Mouse (Mus musculus) MEL (cell line): ENCODE data around the gene Galntl5. TPM values are rescaled to one million over a fixed set of nuclear protein-coding genes. Genes with fewer than 3 reads are reported as not detected.

Experiments used
- DNase-seq: peaks from one replicate; pipeline ENCODE4 v3.0.0; 2011; ENCODE audit warnings: low read depth, low spot score
- H3K27ac ChIP-seq: 2 replicates; pipeline ENCODE4 v1.5.1; 2012; ENCODE audit warnings: low read depth, mild to moderate bottlenecking, control low read depth, low read length, moderate library complexity; ENCODE audit not compliant: control insufficient read depth
- H3K27me3 ChIP-seq, 2 experiments: fragments of 150-350 bp in 1 of 2; sonication (generic) in 1 of 2; 2 replicates each; pipeline ENCODE4 v1.6.1; 2012; ENCODE audit warnings: low read length in 2 of 2, mild to moderate bottlenecking in 2 of 2, improper control_type of control experiment in 1 of 2, moderate library complexity in 1 of 2; ENCODE audit not compliant: insufficient read depth in 2 of 2, control insufficient read depth in 1 of 2
- H3K36me3 ChIP-seq, 2 experiments: 2 replicates each; pipeline ENCODE4 v1.6.1; 2012 to 2014; ENCODE audit warnings: low read length in 2 of 2, improper control_type of control experiment in 1 of 2, inconsistent platforms in 1 of 2, mild to moderate bottlenecking in 1 of 2; ENCODE audit not compliant: insufficient read depth in 2 of 2, control insufficient read depth in 1 of 2
- H3K4me1 ChIP-seq, 2 experiments: fragments of 150-350 bp in 1 of 2; sonication (generic) in 1 of 2; 2 replicates each; pipeline ENCODE4 v1.6.1; 2012; ENCODE audit warnings: low read length in 2 of 2, improper control_type of control experiment in 1 of 2, mild to moderate bottlenecking in 1 of 2; ENCODE audit not compliant: insufficient read depth in 2 of 2, control insufficient read depth in 1 of 2
- H3K4me3 ChIP-seq, 2 experiments: fragments of 150-350 bp in 1 of 2; sonication (generic) in 1 of 2; 2 replicates each; pipeline ENCODE4 v1.5.1; 2012; ENCODE audit warnings: low read depth in 2 of 2, low read length in 2 of 2, mild to moderate bottlenecking in 2 of 2, moderate library complexity in 2 of 2, control low read depth in 1 of 2, improper control_type of control experiment in 1 of 2; ENCODE audit not compliant: control insufficient read depth in 1 of 2, insufficient read depth in 1 of 2
- H3K79me2 ChIP-seq: 2 replicates; pipeline ENCODE4 v1.6.1; 2012; ENCODE audit warnings: mild to moderate bottlenecking, low read length, moderate library complexity; ENCODE audit not compliant: control insufficient read depth, poor library complexity, insufficient read depth
- H3K9ac ChIP-seq: 2 replicates; pipeline ENCODE4 v1.6.1; 2012; ENCODE audit warnings: low read depth, mild to moderate bottlenecking, control low read depth, low read length, moderate library complexity; ENCODE audit not compliant: control insufficient read depth, poor library complexity, severe bottlenecking
- H3K9me3 ChIP-seq: fragments of 150-350 bp; sonication (generic); replicated peaks from 2 replicates; pipeline ENCODE4 v1.6.1; 2012; ENCODE audit warnings: mild to moderate bottlenecking, low read length, improper control_type of control experiment, moderate library complexity; ENCODE audit not compliant: insufficient read depth
- BHLHE40 ChIP-seq: IDR thresholded peaks from 2 replicates; pipeline ENCODE4 v1.6.1; 2012; ENCODE audit warnings: low read depth, mild to moderate bottlenecking, inconsistent platforms, low read length, improper control_type of control experiment, borderline replicate concordance
- CHD1 ChIP-seq: IDR thresholded peaks from 2 replicates; pipeline ENCODE4 v1.6.1; 2012; ENCODE audit warnings: low read depth, mild to moderate bottlenecking, inconsistent platforms, low read length, improper control_type of control experiment
- CTCF ChIP-seq, 3 experiments: IDR thresholded peaks in 2 of 3; conservative IDR thresholded peaks in 1 of 3; 2 replicates each; pipeline ENCODE4 v1.5.1; 2011 to 2012; ENCODE audit warnings: low read length in 3 of 3, low read depth in 2 of 3, mild to moderate bottlenecking in 2 of 3, improper control_type of control experiment in 1 of 3, inconsistent platforms in 1 of 3, mixed read lengths in 1 of 3, moderate library complexity in 1 of 3; ENCODE audit not compliant: control insufficient read depth in 1 of 3, insufficient read depth in 1 of 3, poor library complexity in 1 of 3, severe bottlenecking in 1 of 3
- EP300 ChIP-seq, 2 experiments: IDR thresholded peaks; 2 replicates each; pipeline ENCODE4 v1.6.1; 2011; ENCODE audit warnings: improper control_type of control experiment in 2 of 2, low read length in 2 of 2, low read depth in 1 of 2, mild to moderate bottlenecking in 1 of 2
- MAFK ChIP-seq: IDR thresholded peaks from 2 replicates; pipeline ENCODE4 v1.6.1; 2011; ENCODE audit warnings: low read depth, mild to moderate bottlenecking, low read length, improper control_type of control experiment, borderline replicate concordance
- MAX ChIP-seq: IDR thresholded peaks from 2 replicates; pipeline ENCODE4 v1.6.1; 2011; ENCODE audit warnings: low read length, improper control_type of control experiment
- MAZ ChIP-seq: IDR thresholded peaks from 2 replicates; pipeline ENCODE4 v1.6.1; 2012; ENCODE audit warnings: low read depth, mild to moderate bottlenecking, inconsistent platforms, low read length, improper control_type of control experiment
- MXI1 ChIP-seq: IDR thresholded peaks from 2 replicates; pipeline ENCODE4 v1.6.1; 2011; ENCODE audit warnings: mild to moderate bottlenecking, low read depth, low read length, improper control_type of control experiment
- MYB ChIP-seq: IDR thresholded peaks from 2 replicates; pipeline ENCODE4 v1.6.1; 2011; ENCODE audit warnings: mild to moderate bottlenecking, low read depth, low read length, improper control_type of control experiment
- NELFE ChIP-seq: IDR thresholded peaks from 2 replicates; pipeline ENCODE4 v1.6.1; 2011; ENCODE audit warnings: low read depth, low read length, improper control_type of control experiment
- NRF1 ChIP-seq: IDR thresholded peaks from 2 replicates; pipeline ENCODE4 v1.6.1; 2014; ENCODE audit warnings: low read depth, mild to moderate bottlenecking, inconsistent platforms, low read length, improper control_type of control experiment, moderate library complexity; ENCODE audit not compliant: poor library complexity, insufficient read depth, severe bottlenecking
- POLR2AphosphoS5 ChIP-seq: IDR thresholded peaks from 2 replicates; pipeline ENCODE4 v1.6.1; 2012; ENCODE audit warnings: low read depth, borderline replicate concordance, mild to moderate bottlenecking, inconsistent platforms, low read length, moderate library complexity, mixed read lengths
- RAD21 ChIP-seq: IDR thresholded peaks from 2 replicates; pipeline ENCODE4 v1.6.1; 2011; ENCODE audit warnings: mild to moderate bottlenecking, low read depth, low read length, improper control_type of control experiment
- SIN3A ChIP-seq: IDR thresholded peaks from 2 replicates; pipeline ENCODE4 v1.6.1; 2012; ENCODE audit warnings: low read length, improper control_type of control experiment, inconsistent platforms
- SMC3 ChIP-seq: IDR thresholded peaks from 2 replicates; pipeline ENCODE4 v1.6.1; 2011; ENCODE audit warnings: low read depth, low read length, improper control_type of control experiment
- TAL1 ChIP-seq: IDR thresholded peaks from 2 replicates; pipeline ENCODE4 v1.6.1; 2012; ENCODE audit warnings: mild to moderate bottlenecking, inconsistent platforms, low read length, moderate library complexity, mixed read lengths
- TBP ChIP-seq: IDR thresholded peaks from 2 replicates; pipeline ENCODE4 v1.8.0; 2011; ENCODE audit warnings: low read depth, low read length, improper control_type of control experiment
- USF1 ChIP-seq: IDR thresholded peaks from 2 replicates; pipeline ENCODE4 v1.6.1; 2014; ENCODE audit warnings: low read depth, mild to moderate bottlenecking, inconsistent platforms, low read length, improper control_type of control experiment, moderate library complexity
- ZC3H11A ChIP-seq: IDR thresholded peaks from 2 replicates; pipeline ENCODE4 v1.6.1; 2012; ENCODE audit warnings: low read depth, mild to moderate bottlenecking, inconsistent platforms, low read length, improper control_type of control experiment
- ZMIZ1 ChIP-seq: IDR thresholded peaks from 2 replicates; pipeline ENCODE4 v1.6.1; 2012; ENCODE audit warnings: low read depth, mild to moderate bottlenecking, inconsistent platforms, low read length, improper control_type of control experiment, moderate library complexity
- ZNF384 ChIP-seq: IDR thresholded peaks from 2 replicates; pipeline ENCODE4 v1.6.1; 2012; ENCODE audit warnings: low read depth, mild to moderate bottlenecking, inconsistent platforms, low read length, improper control_type of control experiment
- polyA plus RNA-seq, 2 experiments: library from polyadenylated mRNA; stranded (reverse) in 1 of 2; unstranded in 1 of 2; fragments of >175 nt in 1 of 2; fragments of >200 nt in 1 of 2; gene quantifications; 2 replicates each; pipeline versions ENCODE4 v1.2.1 to v1.2.4; 2012; ENCODE audit warnings: low replicate concordance in 2 of 2, low read depth in 1 of 2; ENCODE audit not compliant: insufficient read length in 2 of 2, insufficient read depth in 1 of 2, missing spikeins in 1 of 2
- total RNA-seq: library from RNA; depleted of rRNA; stranded (reverse); fragments of 300-350 nt; gene quantifications from 2 replicates; pipeline ENCODE4 v1.2.3, GENCODE M21; 2012

Galntl5 gene
- total and polyA plus RNA-seq, 3 experiments = not detected

DNA sequence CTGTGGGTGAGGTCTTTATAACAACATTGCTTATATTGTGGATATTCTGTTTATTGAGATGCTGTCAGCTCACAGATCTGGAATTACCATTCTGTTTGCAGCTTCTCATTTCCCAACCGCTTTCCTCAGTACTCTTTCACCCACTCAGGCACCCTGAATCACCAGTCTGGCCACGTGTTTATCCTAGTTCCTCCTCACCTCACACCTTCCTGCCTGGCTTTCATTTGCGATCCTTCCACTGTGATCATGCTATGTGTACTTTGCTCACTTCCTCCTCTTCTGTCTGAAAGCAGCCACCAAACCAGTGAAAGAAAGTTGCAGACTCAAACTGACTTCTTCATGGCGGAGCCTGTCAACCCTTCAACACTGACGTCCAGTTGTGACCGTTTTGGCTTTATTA lies 61.8 kb downstream of the Galntl5 start:
- no peaks in the 10 kb centered on the region for H3K36me3 ChIP-seq
- TF ChIP-seq TBP (no peak), POLR2AphosphoS5 (no peak), MAFK (no peak), RAD21 (no peak), BHLHE40 (no peak), MAX (no peak)
- no peaks in the 10 kb centered on the region for H3K79me2 ChIP-seq
- no peak overlapping the region for H3K9ac ChIP-seq
- no peak overlapping the region for H3K4me3 ChIP-seq
- H3K27me3 ChIP-seq = no peaks in the 10 kb centered on the region
- DNase-seq = no peak
- H3K27ac ChIP-seq = no peak overlapping the region
- H3K9me3 ChIP-seq = no peaks in the 10 kb centered on the region
- H3K4me1 ChIP-seq = no peaks in the 10 kb centered on the region

DNA sequence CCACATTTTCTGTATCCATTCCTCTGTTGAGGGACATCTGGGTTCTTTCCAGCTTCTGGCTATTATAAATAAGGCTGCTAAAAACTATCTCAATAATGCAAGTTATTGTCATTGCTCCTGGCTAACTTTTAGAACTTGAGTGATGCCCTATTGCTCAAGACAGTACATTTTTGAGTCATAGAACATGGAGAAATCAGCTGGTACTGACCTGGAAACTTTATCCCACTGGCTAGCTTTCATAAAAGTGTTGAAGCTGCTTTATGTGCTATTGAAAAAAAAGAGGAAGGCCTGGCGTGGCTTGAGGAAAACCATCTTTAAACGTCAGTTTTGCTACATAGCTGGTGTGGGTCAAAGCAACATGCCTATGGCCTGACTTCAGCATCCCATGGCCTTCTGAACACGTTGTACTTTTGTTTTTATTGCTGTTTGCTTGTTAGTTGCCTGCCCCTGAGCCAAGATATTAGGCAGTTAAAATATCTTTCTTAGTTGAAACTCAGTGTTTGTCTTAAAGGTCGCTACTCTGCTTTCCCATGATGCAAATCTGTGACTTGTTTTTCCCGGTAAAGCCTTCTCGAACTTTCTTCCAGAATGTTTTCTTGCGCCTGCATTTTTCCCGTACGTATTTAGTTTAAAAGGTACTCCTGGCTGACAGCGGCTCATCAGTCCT lies 64.7 kb downstream of the Galntl5 start:
- H3K79me2 ChIP-seq = no peaks in the 10 kb centered on the region
- TF ChIP-seq EP300 (IDR thresholded peaks at IDR 0.05; ENCODE audit: low read depth in 1 of 2, low read length in 2 of 2) (no peak), SMC3 (no peak), RAD21 (no peak), TAL1 (no peak), ZC3H11A (no peak), ZMIZ1 (no peak), NELFE (no peak), NRF1 (no peak), MAZ (no peak), USF1 (no peak), SIN3A (no peak), CHD1 (no peak), MYB (no peak), BHLHE40 (no peak), ZNF384 (no peak), CTCF (IDR thresholded peaks at IDR 0.05 in 2 of 3, conservative IDR thresholded peaks at IDR 0.05 in 1 of 3; ENCODE audit: control insufficient read depth in 1 of 3, insufficient read depth in 1 of 3, low read depth in 2 of 3, low read length in 3 of 3, poor library complexity in 1 of 3, severe bottlenecking in 1 of 3) (no peak), MXI1 (no peak)
- no peaks in the 10 kb centered on the region for H3K4me1 ChIP-seq
- no peak overlapping the region for H3K9ac ChIP-seq
- H3K36me3 ChIP-seq = no peaks in the 10 kb centered on the region
- H3K4me3 ChIP-seq = no peak overlapping the region
- no peaks in the 10 kb centered on the region for H3K9me3 ChIP-seq
- no peak overlapping the region for H3K27ac ChIP-seq
- no peak for DNase-seq
- no peaks in the 10 kb centered on the region for H3K27me3 ChIP-seq
